Mouse (Mus musculus): ENCODE results near the gene Zfp941.

Zfp941 gene

DNA sequence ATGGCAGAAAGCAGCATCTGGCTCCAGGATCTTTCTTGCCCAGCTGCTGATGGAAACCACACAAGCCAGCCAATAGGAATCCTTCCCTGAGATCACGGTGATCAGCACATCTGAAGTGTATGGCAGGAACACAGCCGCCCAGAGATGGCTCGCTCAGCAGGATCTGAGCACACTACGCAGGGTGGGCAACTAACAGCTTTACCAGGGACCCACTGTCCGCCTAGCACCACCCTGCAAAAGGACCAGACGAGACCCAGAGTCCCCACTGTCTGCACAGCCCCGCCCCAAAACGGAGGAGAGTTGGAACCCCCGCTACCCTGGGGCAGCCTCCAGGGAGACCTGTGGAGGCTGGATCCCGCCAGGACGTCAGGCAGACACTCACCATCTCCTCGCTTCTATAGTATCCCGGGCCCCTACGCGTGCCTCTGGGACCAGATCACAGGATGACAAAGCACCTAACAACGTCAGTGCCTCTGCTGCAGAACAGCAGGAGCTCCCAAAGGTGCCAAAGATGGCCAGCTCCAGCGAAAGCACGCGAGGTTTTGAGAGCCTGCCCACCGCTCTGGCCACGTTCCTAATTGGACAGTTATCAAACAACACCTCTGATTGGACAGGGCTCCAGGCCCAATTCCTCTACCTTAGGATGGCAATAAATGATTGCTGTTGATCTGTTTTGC, at the start of gene Zfp941:
Gene Zfp941, minus strand, starts transcription at position 526 of the 677 bp plus-strand sequence.
- DNase-seq (ENCODE audit: low read depth, low spot score), result no peak

GRCm38 (mm10) chr7:140864761-140865160, 42.8 kb upstream of the Zfp941 start:
- no peak for DNase-seq (ENCODE audit: low read depth, low spot score)

GRCm38 (mm10) chr7:140860728-140861127, 38.8 kb upstream of the Zfp941 start:
- DNase-seq (ENCODE audit: low read depth, low spot score), result no peak

DNA sequence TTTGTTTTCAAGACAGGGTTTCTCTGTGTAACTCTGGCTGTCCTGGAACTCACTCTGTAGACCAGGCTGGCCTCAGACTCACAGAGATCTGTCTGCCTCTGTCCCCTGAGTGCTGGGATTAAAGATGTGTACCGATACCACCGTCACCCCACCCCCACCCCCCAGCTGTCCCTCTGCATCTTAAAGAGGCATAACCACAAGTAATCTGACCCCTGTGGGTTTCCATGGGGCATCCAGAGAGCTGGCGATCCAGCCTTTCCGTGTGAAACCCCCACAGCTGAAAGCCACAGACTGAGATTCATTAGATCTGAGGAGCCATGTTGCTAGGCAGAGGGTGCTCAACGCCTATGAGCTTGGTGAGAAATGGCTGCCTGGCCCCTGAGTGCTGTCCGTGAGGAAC, 38.0 kb upstream of the Zfp941 start:
- no peak for DNase-seq (ENCODE audit: low read depth, low spot score)

DNA sequence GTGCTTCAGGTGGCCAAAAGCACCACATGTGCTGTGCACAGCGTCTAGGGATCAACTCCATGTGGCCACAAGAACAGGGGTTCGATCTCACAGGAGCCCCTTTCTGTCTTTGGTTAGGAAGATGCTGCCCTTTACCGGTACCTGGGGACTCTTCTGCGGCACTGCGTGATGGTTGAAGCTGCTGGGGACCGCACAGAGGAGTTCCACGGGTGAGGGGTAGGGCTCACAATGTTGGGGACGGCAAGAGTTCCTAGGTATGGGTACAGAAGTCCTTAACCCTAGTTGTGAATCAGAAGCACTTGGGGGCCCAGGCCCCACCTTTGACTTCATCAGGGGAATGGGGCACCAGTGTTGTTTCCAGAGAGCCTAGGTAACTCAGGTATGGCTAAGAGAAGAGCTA, 36.8 kb upstream of the Zfp941 start:
- no peak for DNase-seq (ENCODE audit: low read depth, low spot score)

DNA sequence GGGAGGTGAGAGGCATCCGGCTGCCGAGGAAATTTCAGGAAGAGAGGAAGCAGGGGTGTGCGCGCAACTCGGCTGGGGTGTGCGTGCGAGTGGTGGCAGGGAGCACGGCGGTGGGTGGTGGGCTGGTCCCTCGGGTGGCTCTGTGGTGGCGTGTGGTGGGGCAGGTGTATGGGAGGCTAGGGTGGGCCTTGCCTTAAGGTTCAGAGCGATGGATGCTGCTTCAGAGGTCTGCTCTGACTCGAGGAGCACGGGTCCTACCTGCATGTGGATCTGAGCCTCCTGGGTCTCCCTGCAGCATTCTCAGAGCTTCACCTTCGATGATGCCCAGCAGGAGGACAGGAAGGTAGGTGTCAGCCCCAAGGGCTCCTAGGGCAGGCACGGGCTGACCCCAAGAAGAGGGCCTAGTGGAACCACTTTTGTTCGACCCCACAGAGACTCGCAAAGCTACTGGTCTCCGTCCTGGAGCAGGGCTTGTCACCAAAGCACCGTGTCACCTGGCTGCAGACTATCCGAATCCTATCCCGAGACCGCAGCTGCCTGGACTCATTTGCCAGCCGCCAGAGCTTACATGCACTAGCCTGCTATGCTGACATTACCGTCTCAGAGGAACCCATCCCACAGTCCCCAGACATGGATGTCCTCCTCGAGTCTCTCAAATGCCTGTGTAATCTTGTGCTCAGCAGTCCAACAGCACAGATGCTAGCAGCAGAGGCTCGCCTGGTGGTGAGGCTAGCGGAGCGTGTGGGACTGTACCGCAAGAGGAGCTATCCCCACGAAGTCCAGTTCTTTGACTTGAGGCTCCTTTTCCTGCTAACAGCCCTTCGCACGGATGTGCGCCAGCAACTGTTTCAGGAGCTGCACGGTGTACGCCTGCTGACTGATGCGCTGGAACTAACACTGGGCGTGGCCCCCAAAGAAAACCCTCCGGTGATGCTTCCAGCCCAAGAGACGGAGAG, 35.9 kb upstream of the Zfp941 start, which contains the start of gene Bet1l:
Gene Bet1l, minus strand, starts transcription at position 28 of the 956 bp plus-strand sequence.
- DNase-seq (ENCODE audit: low read depth, low spot score), result no peak

DNA sequence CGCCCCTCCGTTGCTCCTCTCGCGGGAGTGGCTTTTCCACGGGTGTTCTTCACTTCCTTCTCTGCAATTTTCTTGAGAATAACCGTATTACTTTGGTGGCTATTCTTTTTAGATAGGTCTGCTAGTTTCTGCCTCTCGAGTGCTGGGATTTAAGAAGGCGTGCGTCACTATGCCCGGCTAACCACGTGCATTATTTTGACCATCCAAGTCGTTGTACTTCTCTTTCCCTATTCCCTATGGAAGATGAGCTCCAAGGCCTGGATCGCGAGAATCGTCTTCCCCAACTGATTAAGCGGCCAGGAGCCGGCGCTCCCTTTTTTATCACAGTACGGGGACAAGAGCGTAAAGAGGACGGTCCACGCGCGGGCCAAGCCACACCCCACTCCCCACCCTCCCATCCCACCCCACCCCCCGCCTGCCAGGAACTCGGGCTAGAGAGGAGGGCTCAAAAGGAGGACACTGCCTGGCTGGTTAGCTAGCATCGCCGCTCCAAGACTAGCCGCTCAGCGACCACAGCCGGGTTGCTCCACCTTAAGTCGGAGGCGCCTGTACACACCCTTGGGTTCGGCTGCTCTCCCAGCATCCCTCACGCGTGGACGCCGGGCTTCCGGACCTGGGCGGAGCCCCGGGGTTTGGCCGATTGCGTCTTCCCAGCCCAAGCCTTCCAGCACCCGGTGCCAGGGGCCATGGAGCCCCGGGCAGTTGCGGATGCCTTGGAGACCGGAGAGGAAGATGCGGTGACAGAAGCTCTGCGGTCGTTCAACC, 35.0 kb upstream of the Zfp941 start, which contains the start of gene Ric8a:
Gene Ric8a, plus strand, starts transcription at position 173 of the 765 bp plus-strand sequence.
- peak; percentile 89 for DNase-seq (ENCODE audit: low read depth, low spot score)

- DNase-seq (ENCODE audit: low read depth, low spot score), result peak; percentile 86
These were observed 34.1 kb upstream of the Zfp941 start, which contains the start of gene Gm45785 for GRCm38 (mm10) chr7:140855860-140856784. Gene Gm45785, minus strand, starts transcription at chr7:140856331.

DNA sequence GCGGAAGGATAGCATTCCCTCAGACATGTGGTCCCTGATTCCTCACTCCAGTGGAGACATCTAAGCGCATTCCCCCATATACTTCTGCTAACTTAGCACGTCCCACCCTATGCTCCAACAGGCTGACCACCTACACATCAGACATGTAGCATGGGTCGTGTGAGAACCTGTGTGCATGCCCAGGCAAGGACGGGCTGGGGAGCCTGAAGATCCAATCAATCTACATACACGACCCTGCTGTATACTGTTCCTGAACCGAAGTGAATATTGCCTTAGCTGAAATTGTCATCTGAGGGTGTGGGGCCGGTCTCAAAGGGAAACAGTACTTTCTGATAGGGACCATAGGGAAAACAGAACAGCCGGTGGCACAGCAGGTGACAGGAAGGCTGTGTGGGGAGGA, 33.2 kb upstream of the Zfp941 start:
- DNase-seq (ENCODE audit: low read depth, low spot score), result no peak

DNA sequence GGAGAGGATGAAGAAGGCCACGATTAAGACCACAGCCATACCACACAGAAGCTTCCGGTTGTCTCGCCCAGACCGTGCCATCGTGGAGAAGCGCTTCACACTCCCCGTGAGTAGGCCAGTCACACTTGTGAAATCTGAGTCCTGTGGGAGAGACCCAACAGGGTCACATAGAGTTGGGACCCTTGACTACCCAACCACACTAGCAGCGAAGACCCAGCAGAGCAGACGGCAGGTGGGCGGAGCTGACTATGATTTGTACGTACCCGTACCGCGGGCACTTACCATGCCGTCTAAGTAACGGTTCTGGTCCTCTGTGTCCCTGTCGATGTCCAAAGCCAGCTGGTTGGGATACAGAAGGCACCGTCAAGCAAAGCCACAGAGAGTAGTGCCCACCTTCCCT, 32.5 kb upstream of the Zfp941 start:
- no peak for DNase-seq (ENCODE audit: low read depth, low spot score)

GRCm38 (mm10) chr7:140853386-140853785, 31.4 kb upstream of the Zfp941 start:
- DNase-seq (ENCODE audit: low read depth, low spot score), result no peak

- DNase-seq (ENCODE audit: low read depth, low spot score), result no peak
These were observed 29.9 kb upstream of the Zfp941 start for GRCm38 (mm10) chr7:140851916-140852315.

- DNase-seq (ENCODE audit: low read depth, low spot score), result no peak
These were observed 26.6 kb upstream of the Zfp941 start for GRCm38 (mm10) chr7:140848591-140848990.

GRCm38 (mm10) chr7:140847755-140848580, 26.0 kb upstream of the Zfp941 start, which contains the start of gene Odf3:
Gene Odf3, plus strand, starts transcription at chr7:140847805.
- no peak for DNase-seq (ENCODE audit: low read depth, low spot score)

GRCm38 (mm10) chr7:140846676-140847075, 24.7 kb upstream of the Zfp941 start:
- DNase-seq (ENCODE audit: low read depth, low spot score), result no peak

GRCm38 (mm10) chr7:140845683-140846082, 23.7 kb upstream of the Zfp941 start:
- no peak for DNase-seq (ENCODE audit: low read depth, low spot score)

DNA sequence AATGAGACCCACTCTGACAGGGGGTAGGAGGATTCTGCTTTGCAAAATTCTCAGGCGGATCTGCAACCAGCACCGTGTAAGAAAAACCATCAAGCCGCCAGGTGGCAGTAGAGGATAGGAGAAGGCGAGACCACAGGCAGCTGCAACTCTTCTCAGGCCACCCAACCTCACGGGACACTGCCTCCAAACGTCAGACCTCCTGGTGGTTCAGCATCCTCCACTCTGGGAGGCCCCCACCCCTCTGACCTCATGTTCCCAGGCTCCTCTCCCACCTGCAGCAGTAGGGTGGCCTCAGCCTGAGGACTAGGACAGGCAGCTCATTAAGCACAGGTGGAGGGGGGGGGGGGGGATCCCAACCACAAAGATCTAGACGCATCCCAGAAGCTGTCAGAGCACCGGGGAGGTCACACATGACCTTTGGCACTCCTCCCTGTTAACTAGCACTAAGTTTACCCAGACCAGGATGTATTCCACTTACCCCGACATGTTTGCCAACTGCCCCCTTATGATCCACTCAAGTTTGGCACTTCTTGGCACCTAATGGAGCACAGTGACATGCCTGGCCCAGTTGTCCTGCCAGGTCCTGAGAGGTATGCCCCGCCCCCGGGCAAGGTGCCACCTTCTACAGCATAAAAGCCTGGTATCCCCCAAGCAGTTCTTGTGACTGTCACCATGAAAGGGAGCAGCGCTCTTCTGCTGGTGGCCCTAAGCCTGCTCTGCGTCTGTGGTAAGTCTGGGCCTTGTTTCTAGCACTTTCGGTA, 23.1 kb upstream of the Zfp941 start, which contains the start of gene Scgb1c1:
Gene Scgb1c1, plus strand, starts transcription at position 643 of the 761 bp plus-strand sequence.
- DNase-seq (ENCODE audit: low read depth, low spot score), result peak; percentile 84

GRCm38 (mm10) chr7:140843806-140844205, 21.8 kb upstream of the Zfp941 start:
- DNase-seq (ENCODE audit: low read depth, low spot score), result no peak
